Mouse (Mus musculus) ES-E14 (cell line): ENCODE data around the gene Zmpste24. TPM values are rescaled to one million over a fixed set of nuclear protein-coding genes. Genes with fewer than 3 reads are reported as not detected.

ENCODE experiments used
- DNase-seq: peaks from one replicate; pipeline ENCODE4 v3.0.0-alpha.2; 2013; ENCODE audit warnings: low read depth, low spot score
- H3K27ac ChIP-seq: 2 replicates; pipeline ENCODE4 v1.5.1; 2012; ENCODE audit warnings: low read depth, mild to moderate bottlenecking, low read length, moderate library complexity, mixed read lengths; ENCODE audit not compliant: poor library complexity, insufficient read depth, severe bottlenecking
- H3K36me3 ChIP-seq: 2 replicates; pipeline ENCODE4 v1.6.1; 2012; ENCODE audit warnings: mild to moderate bottlenecking, low read length, moderate library complexity, mixed read lengths; ENCODE audit not compliant: control insufficient read depth, poor library complexity, insufficient read depth, severe bottlenecking
- H3K4me1 ChIP-seq, 2 experiments: fragments of 150-350 bp in 1 of 2; sonication (generic) in 1 of 2; 2 replicates each; pipeline ENCODE4 v1.6.1; 2012; ENCODE audit warnings: low read length in 2 of 2, mild to moderate bottlenecking in 1 of 2, mixed read lengths in 1 of 2; ENCODE audit not compliant: control insufficient read depth in 2 of 2, insufficient read depth in 2 of 2, poor library complexity in 1 of 2
- H3K4me3 ChIP-seq, 2 experiments: fragments of 150-350 bp in 1 of 2; sonication (generic) in 1 of 2; 2 replicates each; pipeline ENCODE4 v1.5.1; 2012; ENCODE audit warnings: low read length in 2 of 2, low read depth in 1 of 2, mild to moderate bottlenecking in 1 of 2, mixed read lengths in 1 of 2; ENCODE audit not compliant: insufficient read depth in 1 of 2, poor library complexity in 1 of 2, severe bottlenecking in 1 of 2
- H3K9ac ChIP-seq: 2 replicates; pipeline ENCODE4 v1.6.1; 2012; ENCODE audit warnings: low read depth, mild to moderate bottlenecking, low read length, mixed read lengths; ENCODE audit not compliant: poor library complexity, insufficient read depth, severe bottlenecking
- H3K9me3 ChIP-seq: fragments of 150-350 bp; sonication (generic); 2 replicates; pipeline ENCODE4 v1.6.1; 2012; ENCODE audit warnings: low read depth, mild to moderate bottlenecking, low read length; ENCODE audit not compliant: control insufficient read depth, insufficient read depth
- CHD2 ChIP-seq: IDR thresholded peaks from 2 replicates; pipeline ENCODE4 v1.6.1; 2014; ENCODE audit warnings: mild to moderate bottlenecking, low read depth, low read length, inconsistent platforms
- HCFC1 ChIP-seq: IDR thresholded peaks from 2 replicates; pipeline ENCODE4 v1.6.1; 2012; ENCODE audit warnings: low read length, inconsistent platforms, borderline replicate concordance; ENCODE audit not compliant: insufficient read depth
- MAFK ChIP-seq: IDR thresholded peaks from 2 replicates; pipeline ENCODE4 v1.6.1; 2014; ENCODE audit warnings: mild to moderate bottlenecking, low read depth, low read length, inconsistent platforms; ENCODE audit not compliant: insufficient read depth
- ZC3H11A ChIP-seq: IDR thresholded peaks from 2 replicates; pipeline ENCODE4 v1.6.1; 2012; ENCODE audit warnings: low read depth, mild to moderate bottlenecking, inconsistent platforms, low read length, borderline replicate concordance
- ZNF384 ChIP-seq: IDR thresholded peaks from 2 replicates; pipeline ENCODE4 v1.6.1; 2012; ENCODE audit warnings: low read depth, low read length, inconsistent platforms
- in situ Hi-C, 2 experiments: fragments of 600-800 bp; cut with MboI; formaldehyde crosslinking; loops; one replicate each; pipeline ENCODE4 v1.15.1; 2025; ENCODE audit warnings: low sequenced_read_pairs in 2 of 2, inconsistent platforms in 1 of 2; ENCODE audit not compliant: unreplicated experiment in 2 of 2
- total RNA-seq: library from RNA; depleted of rRNA; stranded (reverse); fragments of 300-350 nt; gene quantifications from 2 replicates; pipeline ENCODE4 v1.2.3, GENCODE M21; 2012

Gene Zmpste24
- total RNA-seq, 1 experiment = 45.3 TPM

DNA sequence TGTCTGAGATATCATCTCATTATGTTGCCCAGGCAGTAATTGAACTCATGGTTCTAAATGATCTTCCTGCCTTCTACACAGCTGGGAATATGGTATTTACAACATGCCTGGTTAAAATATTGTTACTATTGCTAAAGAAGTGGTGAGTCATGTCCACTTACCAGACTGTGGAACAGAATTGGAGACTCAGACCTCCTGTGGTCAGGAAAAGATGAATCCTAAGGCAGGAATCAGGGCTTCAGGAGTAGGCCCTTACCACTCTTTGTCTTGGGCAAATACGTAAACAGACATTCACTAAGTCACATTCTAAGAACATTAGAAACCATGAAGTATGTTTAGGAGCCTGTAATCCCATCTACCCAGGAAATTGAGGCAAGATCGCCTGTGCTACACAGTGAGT, 9.3 kb downstream of the Zmpste24 start:
- H3K9ac ChIP-seq = no peak overlapping the region
- H3K36me3 ChIP-seq = peaks cover 16% of the 10 kb centered on the region
- H3K4me1 ChIP-seq = no peaks in the 10 kb centered on the region
- no peak overlapping the region for H3K27ac ChIP-seq
- TF ChIP-seq ZNF384 (no peak), ZC3H11A (no peak), CHD2 (no peak), MAFK (no peak), HCFC1 (no peak)
- DNase-seq = no peak
- no peak overlapping the region for H3K4me3 ChIP-seq
- in situ Hi-C loops = no loop called here
- H3K9me3 ChIP-seq = no peaks in the 10 kb centered on the region

DNA sequence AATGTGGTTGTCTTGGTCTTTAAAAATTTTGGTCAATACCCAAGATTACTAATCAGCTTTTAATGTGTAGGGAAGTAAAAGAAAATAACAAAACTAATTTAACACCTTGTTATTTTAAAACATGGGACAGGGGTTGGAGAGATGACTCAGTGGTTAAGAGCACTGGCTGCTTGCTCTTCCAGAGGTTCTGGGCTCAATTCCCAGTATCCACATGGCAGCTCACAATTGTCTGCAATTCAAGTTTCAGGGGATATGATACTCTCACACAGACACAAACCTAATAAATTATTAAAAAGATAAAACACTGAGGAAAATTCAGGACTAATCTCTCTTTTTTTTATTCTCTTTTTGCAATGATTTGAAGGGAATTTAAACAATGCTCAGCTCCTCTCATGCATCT, 13.5 kb downstream of the Zmpste24 start:
- TF ChIP-seq MAFK = no peak
- TF ChIP-seq ZC3H11A = no peak
- TF ChIP-seq CHD2 = no peak
- no peak for TF ChIP-seq HCFC1
- no peak for TF ChIP-seq ZNF384
- no peak overlapping the region for H3K9ac ChIP-seq
- no peaks in the 10 kb centered on the region for H3K4me1 ChIP-seq
- H3K4me3 ChIP-seq = no peak overlapping the region
- H3K9me3 ChIP-seq = no peaks in the 10 kb centered on the region
- H3K36me3 ChIP-seq = peaks cover 16% of the 10 kb centered on the region
- H3K27ac ChIP-seq = no peak overlapping the region
- in situ Hi-C loops = no loop called here
- DNase-seq = no peak

- H3K4me1 ChIP-seq = no peaks in the 10 kb centered on the region
- in situ Hi-C loops = no loop called here
- no peak for TF ChIP-seq CHD2
- no peak for TF ChIP-seq ZNF384
- TF ChIP-seq ZC3H11A = no peak
- TF ChIP-seq HCFC1 = no peak
- no peak for TF ChIP-seq MAFK
- H3K36me3 ChIP-seq = peaks cover 24% of the 10 kb centered on the region
- H3K9ac ChIP-seq = no peak overlapping the region
- no peaks in the 10 kb centered on the region for H3K9me3 ChIP-seq
- no peak for DNase-seq
- no peak overlapping the region for H3K27ac ChIP-seq
- no peak overlapping the region for H3K4me3 ChIP-seq
Observed at GRCm38 (mm10) chr4:121080395-121080794, 17.6 kb downstream of the Zmpste24 start.

DNA sequence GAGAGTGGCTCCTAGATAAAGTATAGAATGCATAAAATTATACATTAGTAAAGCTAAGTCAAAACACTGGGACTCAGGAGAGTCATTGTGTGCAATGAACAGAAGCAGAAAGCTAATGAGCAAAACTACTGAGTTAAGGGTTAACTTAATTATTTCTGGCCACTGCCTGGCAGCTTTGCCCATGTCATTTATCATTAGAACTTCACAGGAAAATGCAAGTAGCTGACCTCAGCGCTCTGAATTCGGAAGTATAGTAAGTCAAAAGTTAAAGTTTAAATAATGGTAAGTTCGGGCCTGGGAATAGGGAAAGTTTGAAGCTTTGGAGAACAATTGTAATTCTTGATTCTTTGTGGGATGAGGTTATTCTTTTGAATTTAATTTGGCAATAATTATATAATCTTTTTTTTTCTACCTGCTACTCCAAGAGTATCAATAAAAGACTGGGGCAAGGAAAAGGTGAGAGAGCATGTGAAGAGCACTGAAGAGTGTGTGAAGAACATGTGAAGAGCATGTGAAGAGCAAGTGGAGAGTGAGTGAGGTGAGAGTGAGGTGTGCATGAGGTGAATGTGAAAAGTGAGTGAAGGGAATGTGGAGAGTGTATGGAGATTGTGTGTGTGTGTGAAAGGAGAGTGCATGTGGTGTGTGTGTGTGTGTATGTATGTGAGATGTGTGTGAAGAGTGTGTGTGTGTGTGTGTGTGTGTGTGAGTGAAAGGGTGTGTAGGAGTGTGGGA, 20.0 kb downstream of the Zmpste24 start:
- Histone ChIP-seq H3K27ac (no peak overlapping the region), H3K36me3 (peaks cover 18% of the 10 kb centered on the region), H3K4me1 (no peaks in the 10 kb centered on the region), H3K9me3 (no peaks in the 10 kb centered on the region), H3K9ac (no peak overlapping the region), H3K4me3 (no peak overlapping the region)
- in situ Hi-C loops = no loop called here
- TF ChIP-seq ZNF384 = no peak
- TF ChIP-seq ZC3H11A = no peak
- TF ChIP-seq CHD2 = no peak
- TF ChIP-seq HCFC1 = no peak
- no peak for TF ChIP-seq MAFK
- DNase-seq = no peak

- no peaks in the 10 kb centered on the region for H3K9me3 ChIP-seq
- H3K9ac ChIP-seq = no peak overlapping the region
- peaks cover 15% of the 10 kb centered on the region for H3K36me3 ChIP-seq
- DNase-seq = no peak
- H3K4me3 ChIP-seq = no peak overlapping the region
- in situ Hi-C loops = no loop called here
- TF ChIP-seq ZC3H11A (no peak), MAFK (no peak), HCFC1 (no peak), ZNF384 (no peak), CHD2 (no peak)
- H3K27ac ChIP-seq = no peak overlapping the region
- no peaks in the 10 kb centered on the region for H3K4me1 ChIP-seq
Observed at GRCm38 (mm10) chr4:121074250-121074649, 23.8 kb downstream of the Zmpste24 start.
